ENCODE assay signal across 14 mouse cellular contexts in genomic region chr7:4508062-4508738, GRCm38 (mm10). TPM values are rescaled to one million over a fixed set of nuclear protein-coding genes. Genes with fewer than 3 reads are reported as not detected.
DNase-seq lines count a peak whose midpoint lies in the region; ATAC-seq and TF ChIP-seq lines count a peak whose summit lies in the region.
"Had no signal": no experiment of that assay in that cellular context is flagged by ENCODE, and none has a peak within 500 bp of the region (broad histone marks: within the 10 kb centered on the region; RNA-seq: fewer than 3 reads in every experiment).

No protein-coding gene starts in this region.

- TF ChIP-seq POLR2A in heart, adult 2 months (IDR thresholded peaks at IDR 0.05; ENCODE audit: insufficient read depth, low read depth, low read length), result no peak
- TF ChIP-seq POLR2A in liver, adult 2 months (IDR thresholded peaks at IDR 0.05; ENCODE audit: extremely low read depth, insufficient read depth, low read length), result no peak

- TF ChIP-seq CTCF in heart, adult 2 months (IDR thresholded peaks at IDR 0.05), result peak; percentile 60
- TF ChIP-seq CTCF in liver, adult 2 months (IDR thresholded peaks at IDR 0.05; ENCODE audit: low read depth, low read length), result peak; percentile 46

- no peaks in the 10 kb centered on the region; the same call in 1 of the 2 replicates for H3K36me3 ChIP-seq in heart, adult 2 months (ENCODE audit: control insufficient read depth, insufficient read depth, low read length)
- no peaks in the 10 kb centered on the region for H3K36me3 ChIP-seq in liver, adult 2 months (ENCODE audit: control insufficient read depth, insufficient read depth, low read length)
- no peaks in the 10 kb centered on the region for H3K36me3 ChIP-seq in liver, embryonic 12.5 days
- H3K36me3 ChIP-seq: forebrain, embryonic 12.5 days had no signal

- ATAC-seq in liver, embryonic 12.5 days, result no peak

- H3K9me3 ChIP-seq in liver, embryonic 12.5 days (replicated peaks), result no peaks in the 10 kb centered on the region
- H3K9me3 ChIP-seq: forebrain, embryonic 12.5 days had no signal

- no peaks in the 10 kb centered on the region for H3K79me2 ChIP-seq in heart, adult 2 months (replicated peaks; ENCODE audit: control insufficient read depth, insufficient read depth, low read length)
- H3K79me2 ChIP-seq in liver, adult 2 months (ENCODE audit: control insufficient read depth, insufficient read depth, low read length), result no peaks in the 10 kb centered on the region

- no peaks in the 10 kb centered on the region for H3K27me3 ChIP-seq in heart, adult 2 months (ENCODE audit: control insufficient read depth, insufficient read depth, low read length)
- H3K27me3 ChIP-seq in liver, adult 2 months (ENCODE audit: control insufficient read depth, insufficient read depth, low read length), result no peaks in the 10 kb centered on the region
- no peaks in the 10 kb centered on the region for H3K27me3 ChIP-seq in liver, embryonic 12.5 days (replicated peaks)

- DNase-seq in heart, adult 2 months, result no peak
- no peak for DNase-seq in heart, adult 9 months (ENCODE audit: low spot score in 2 of 2)
- DNase-seq in liver, adult 2 months (ENCODE audit: extremely low read depth, low read depth, low spot score), result no peak
- no peak for DNase-seq in liver
- DNase-seq in ES-CJ7 (ENCODE audit: low read depth, low spot score), result peak; percentile 83
- no peak for DNase-seq in spleen, postnatal 36 days (ENCODE audit: low spot score in 2 of 2)
- no peak for DNase-seq in urinary bladder, postnatal 4 days (ENCODE audit: low spot score in 2 of 2)
- DNase-seq: embryo, embryonic 11 days; heart, postnatal 14 days; kidney, adult 9 months; lung, postnatal 14 days; thymus, postnatal 36 days had no signal

- no peak overlapping the region for H3K27ac ChIP-seq in heart, adult 2 months
- no peak overlapping the region for H3K27ac ChIP-seq in liver, adult 2 months (replicated peaks; ENCODE audit: insufficient read depth, low read depth, low read length)
- H3K27ac ChIP-seq in liver, embryonic 12.5 days, result 0 out of 2 replicates have a peak overlapping the region, but pooled peaks have one; percentile 30
- H3K27ac ChIP-seq: forebrain, embryonic 12.5 days had no signal

- no peak overlapping the region for H3K4me3 ChIP-seq in heart, adult 2 months
- no peak overlapping the region for H3K4me3 ChIP-seq in liver, adult 2 months (ENCODE audit: insufficient read depth, low read depth, low read length)
- no peak overlapping the region for H3K4me3 ChIP-seq in liver, embryonic 12.5 days
- H3K4me3 ChIP-seq: forebrain, embryonic 12.5 days had no signal

- no peak overlapping the region for H3K9ac ChIP-seq in heart, adult 2 months (ENCODE audit: low read depth, low read length)
- no peak overlapping the region for H3K9ac ChIP-seq in liver, adult 2 months (ENCODE audit: low read depth, low read length)
- no peak overlapping the region for H3K9ac ChIP-seq in liver, embryonic 12.5 days
- H3K9ac ChIP-seq: forebrain, embryonic 12.5 days had no signal

- WGBS in heart, adult 2 months, result 60% methylated on average over 32 of the region's 32 CpGs
- WGBS in liver, adult 2 months, result 82% methylated on average over 24 of the region's 32 CpGs
- 65% methylated on average over 31 of the region's 32 CpGs for WGBS in liver, embryonic 12.5 days (ENCODE audit: insufficient replicate concordance)

- TF ChIP-seq EP300 in heart, adult 2 months (IDR thresholded peaks at IDR 0.05; ENCODE audit: insufficient read depth, low read depth, low read length), result no peak

- H3K4me2 ChIP-seq in liver, embryonic 12.5 days, result no peak overlapping the region
- H3K4me2 ChIP-seq: forebrain, embryonic 12.5 days had no signal

- peaks cover 13% of the 10 kb centered on the region for H3K4me1 ChIP-seq in heart, adult 2 months (ENCODE audit: control insufficient read depth, insufficient read depth, low read length)
- H3K4me1 ChIP-seq in liver, adult 2 months (ENCODE audit: control insufficient read depth, insufficient read depth, low read length), result no peaks in the 10 kb centered on the region
- peaks cover 63% of the 10 kb centered on the region for H3K4me1 ChIP-seq in liver, embryonic 12.5 days

- intact Hi-C loops in heart, adult 2 months (cut with DNase I), result loop anchor here (10.0 kb wide), 2 partner anchors 373 to 407 kb away; partner anchors contain the start of genes Leng8 and Zfp628

RNA-seq across cellular contexts. Expression of gene Ppp1r12c, which starts 6.7 kb away (rescaled TPM):
- 10 to 100 TPM; 62.4 to 67.1 TPM for total RNA-seq in heart, adult 2 months (2021)
- polyA plus RNA-seq in heart, adult 2 months (2012; rRNA removed), result 47.0 and 53.2 TPM in 2 replicates
- 21.2 and 21.8 TPM in 2 replicates for total RNA-seq in liver, adult 2 months (2014; rRNA removed)
- polyA plus RNA-seq in liver, adult 2 months (2012; rRNA removed), result 13.4 and 22.2 TPM in 2 replicates
- 41.1 and 42.9 TPM in 2 replicates for polyA plus RNA-seq in liver, embryonic 12.5 days (2016; fragmentation: Nextera tagmentation; extraction: Ambion mirVana)

RNA-seq across cellular contexts. Expression of gene Tnnt1, which starts 8.0 kb away (rescaled TPM):
- total RNA-seq in heart, adult 2 months (2021), result 10 to 100 TPM; 15.6 to 19.7 TPM
- polyA plus RNA-seq in heart, adult 2 months (2012; rRNA removed), result 9.2 and 12.1 TPM in 2 replicates
- 1.2 and 2.9 TPM in 2 replicates for total RNA-seq in liver, adult 2 months (2014; rRNA removed)
- 0.20 and 0.61 TPM in 2 replicates for polyA plus RNA-seq in liver, adult 2 months (2012; rRNA removed)
- polyA plus RNA-seq in liver, embryonic 12.5 days (2016; fragmentation: Nextera tagmentation; extraction: Ambion mirVana), result 13.7 and 17.9 TPM in 2 replicates

RNA-seq across cellular contexts. Expression of gene Tnni3, which starts 15.8 kb away (rescaled TPM):
- total RNA-seq in heart, adult 2 months (2021), result over 10,000 TPM in 1 of 2 experiments, 1,000 to 10,000 TPM in 1; 9,834 to 11,008 TPM
- 13,898 and 21,553 TPM in 2 replicates for polyA plus RNA-seq in heart, adult 2 months (2012; rRNA removed)
- 0.54 TPM in 1 of 2 replicates, not detected in the other for total RNA-seq in liver, adult 2 months (2014; rRNA removed)
- polyA plus RNA-seq in liver, adult 2 months (2012; rRNA removed), result 0.76 and 0.82 TPM in 2 replicates
- 1.7 and 1.8 TPM in 2 replicates for polyA plus RNA-seq in liver, embryonic 12.5 days (2016; fragmentation: Nextera tagmentation; extraction: Ambion mirVana)

RNA-seq across cellular contexts. Expression of gene Dnaaf3, which starts 24.1 kb away (rescaled TPM):
- 1 to 10 TPM; 2.3 to 2.7 TPM for total RNA-seq in heart, adult 2 months (2021)
- polyA plus RNA-seq in heart, adult 2 months (2012; rRNA removed), result 12.4 and 13.2 TPM in 2 replicates
- 0.09 TPM in 1 of 2 replicates, not detected in the other for total RNA-seq in liver, adult 2 months (2014; rRNA removed)
- polyA plus RNA-seq in liver, adult 2 months (2012; rRNA removed), result 0.24 and 0.44 TPM in 2 replicates
- polyA plus RNA-seq in liver, embryonic 12.5 days (2016; fragmentation: Nextera tagmentation; extraction: Ambion mirVana), result 0.24 and 0.26 TPM in 2 replicates

RNA-seq across cellular contexts. Expression of gene Syt5, which starts 39.1 kb away (rescaled TPM):
- under 1 TPM; 0.39 to 0.86 TPM for total RNA-seq in heart, adult 2 months (2021)
- polyA plus RNA-seq in heart, adult 2 months (2012; rRNA removed), result 0.79 and 2.4 TPM in 2 replicates
- not detected in 2 replicates for total RNA-seq in liver, adult 2 months (2014; rRNA removed)
- not detected in 2 replicates for polyA plus RNA-seq in liver, adult 2 months (2012; rRNA removed)
- polyA plus RNA-seq in liver, embryonic 12.5 days (2016; fragmentation: Nextera tagmentation; extraction: Ambion mirVana), result 0.84 and 1.3 TPM in 2 replicates

Comparison
In these comparisons a context has a peak if more than half of its experiments do, and no peak if none do; other contexts are left out.
1. RNA of gene Tnni3, which starts 15.8 kb away (polyA plus RNA-seq): 13,898 to 21,553 TPM in heart, adult 2 months; 1.7 to 1.8 TPM in liver, embryonic 12.5 days and 0.76 to 0.82 TPM in liver, adult 2 months; every median in the first group is over 1,000 times any median in the second.